Mouse (Mus musculus) gastrocnemius, adult 8-10 months (tissue): ENCODE measurements at regions not wholly inside any gene's neighbourhood (a gene's known extent, or its start where the extent isn't known, plus 50 kb on each side); places are given as distances from the start of the nearest gene placed in this dataset.

Source experiments
- DNase-seq, 2 experiments: peaks; one replicate each; pipeline ENCODE4 v3.0.0; 2022; ENCODE audit warnings: low spot score in 2 of 2

GRCm38 (mm10) chrX:10984894-10985293 lies 270.1 kb downstream of the Mid1ip1 start:
- DNase-seq = no peak

- no peak for DNase-seq
Observed at GRCm38 (mm10) chrX:10991871-10992210, 277.0 kb downstream of the Mid1ip1 start.

GRCm38 (mm10) chrX:10992211-10993004 lies 277.6 kb downstream of the Mid1ip1 start:
- no peak for DNase-seq

- DNase-seq = no peak
Observed at GRCm38 (mm10) chrX:10993005-10993377, 278.2 kb downstream of the Mid1ip1 start.

- DNase-seq = no peak
Observed at GRCm38 (mm10) chrX:10994910-10995309, 280.1 kb downstream of the Mid1ip1 start.

GRCm38 (mm10) chrX:11001180-11001579 lies 286.4 kb downstream of the Mid1ip1 start:
- no peak for DNase-seq

- no peak for DNase-seq
Observed at GRCm38 (mm10) chrX:11039278-11039677, 259.8 kb upstream of the H2al1a start.

GRCm38 (mm10) chrX:11046769-11047168 lies 252.3 kb upstream of the H2al1a start:
- no peak for DNase-seq

GRCm38 (mm10) chrX:11082171-11082570 lies 216.9 kb upstream of the H2al1a start:
- no peak for DNase-seq

- no peak for DNase-seq
Observed at GRCm38 (mm10) chrX:11082845-11083244, 216.2 kb upstream of the H2al1a start.

GRCm38 (mm10) chrX:11086257-11087072 lies 212.6 kb upstream of the H2al1a start:
- no peak for DNase-seq

GRCm38 (mm10) chrX:11087913-11088312 lies 211.1 kb upstream of the H2al1a start:
- DNase-seq = no peak

GRCm38 (mm10) chrX:11088506-11088905 lies 210.6 kb upstream of the H2al1a start:
- DNase-seq = no peak

GRCm38 (mm10) chrX:11090432-11090831 lies 208.6 kb upstream of the H2al1a start:
- DNase-seq = peak in 1 of 2 experiments; percentile 11

GRCm38 (mm10) chrX:11097581-11098254 lies 201.3 kb upstream of the H2al1a start:
- no peak for DNase-seq

GRCm38 (mm10) chrX:11098366-11098765 lies 200.7 kb upstream of the H2al1a start:
- no peak for DNase-seq

GRCm38 (mm10) chrX:11099146-11100087 lies 199.6 kb upstream of the H2al1a start:
- no peak for DNase-seq

- DNase-seq = no peak
Observed at GRCm38 (mm10) chrX:11100935-11101334, 198.1 kb upstream of the H2al1a start.

- no peak for DNase-seq
Observed at GRCm38 (mm10) chrX:11131253-11131652, 167.8 kb upstream of the H2al1a start.

GRCm38 (mm10) chrX:11139971-11140421 lies 159.1 kb upstream of the H2al1a start:
- peak; percentile 38 to 52 for DNase-seq

GRCm38 (mm10) chrX:11141294-11141693 lies 157.8 kb upstream of the H2al1a start:
- no peak for DNase-seq
